In genomic region chr10:76416811-76417210, GRCm38 (mm10) we compare ENCODE assay signal across 11 mouse cellular contexts. TPM values are rescaled to one million over a fixed set of nuclear protein-coding genes. Genes with fewer than 3 reads are reported as not detected.
DNase-seq lines count a peak whose midpoint lies in the region; ATAC-seq and TF ChIP-seq lines count a peak whose summit lies in the region.
"Had no signal": no experiment of that assay in that cellular context is flagged by ENCODE, and none has a peak within 500 bp of the region (broad histone marks: within the 10 kb centered on the region; RNA-seq: fewer than 3 reads in every experiment).

No protein-coding gene starts in this region.

- no peak overlapping the region for H3K4me3 ChIP-seq in cortical plate, adult 2 months (ENCODE audit: insufficient read depth, low read length)
- no peak overlapping the region for H3K4me3 ChIP-seq in heart, embryonic 14.5 days (ENCODE audit: control insufficient read depth in 1 of 2, insufficient read depth in 1 of 2, low read depth in 1 of 2, low read length in 2 of 2)
- no peak overlapping the region for H3K4me3 ChIP-seq in myocyte
- H3K4me3 ChIP-seq in midbrain, embryonic 13.5 days (replicated peaks), result no peak overlapping the region

- TF ChIP-seq CTCF in cortical plate, adult 2 months (IDR thresholded peaks at IDR 0.05; ENCODE audit: extremely low read depth, insufficient read depth, low read length), result no peak

- H3K9ac ChIP-seq in heart, embryonic 14.5 days (ENCODE audit: low read length), result peak overlapping the region; percentile 34; the same call in 1 of the 2 replicates
- no peak overlapping the region for H3K9ac ChIP-seq in midbrain, embryonic 13.5 days (replicated peaks)

- TF ChIP-seq POLR2A in cortical plate, adult 2 months (IDR thresholded peaks at IDR 0.05; ENCODE audit: extremely low read depth, insufficient read depth, low read length), result 0 out of 2 replicates have a peak, but pooled peaks have one; percentile 9
- TF ChIP-seq POLR2A in myocyte (IDR thresholded peaks at IDR 0.05; ENCODE audit: insufficient read length, low read depth), result no peak

- no peak overlapping the region for H3K27ac ChIP-seq in cortical plate, adult 2 months (ENCODE audit: insufficient read depth, low read length)
- H3K27ac ChIP-seq in heart, embryonic 14.5 days (replicated peaks in 1 of 2; ENCODE audit: control insufficient read depth in 1 of 2, insufficient read depth in 1 of 2, low read depth in 2 of 2, low read length in 2 of 2), result peak overlapping the region; percentile 68 to 80
- H3K27ac ChIP-seq in midbrain, embryonic 13.5 days, result no peak overlapping the region

- H3K27me3 ChIP-seq in heart, embryonic 14.5 days (ENCODE audit: control insufficient read depth, insufficient read depth, low read length), result no peaks in the 10 kb centered on the region
- no peaks in the 10 kb centered on the region for H3K27me3 ChIP-seq in myocyte (ENCODE audit: control insufficient read depth, insufficient read depth, insufficient read length)
- H3K27me3 ChIP-seq in midbrain, embryonic 13.5 days, result no peaks in the 10 kb centered on the region

- H3K9me3 ChIP-seq in heart, embryonic 14.5 days (ENCODE audit: control insufficient read depth, low read length), result no peaks in the 10 kb centered on the region
- H3K9me3 ChIP-seq in midbrain, embryonic 13.5 days, result no peaks in the 10 kb centered on the region

- H3K36me3 ChIP-seq in heart, embryonic 14.5 days (ENCODE audit: control insufficient read depth, insufficient read depth, low read length), result peaks cover 97% of the 10 kb centered on the region
- peaks cover 5% of the 10 kb centered on the region for H3K36me3 ChIP-seq in myocyte (ENCODE audit: control insufficient read depth, insufficient read depth)
- peaks cover 95% of the 10 kb centered on the region for H3K36me3 ChIP-seq in midbrain, embryonic 13.5 days

- WGBS in heart, embryonic 14.5 days, result 44% methylated on average over 12 of the region's 12 CpGs
- WGBS in midbrain, embryonic 13.5 days, result 81% methylated on average over 12 of the region's 12 CpGs

- DNase-seq in cerebellum, adult 11 months, result peak; percentile 66
- no peak for DNase-seq in cerebellum, postnatal 4 days (ENCODE audit: low spot score in 2 of 2)
- DNase-seq in retina, embryonic 14.5 days (ENCODE audit: low spot score), result no peak
- no peak for DNase-seq in lung, postnatal 4 days

- ATAC-seq in heart, embryonic 14.5 days (ENCODE audit: insufficient number of reproducible peaks, insufficient read depth, low FRiP score, low read depth), result no peak
- no peak for ATAC-seq in midbrain, embryonic 13.5 days
- ATAC-seq: inflammation-experienced regulatory T-cells, adult 6 months had no signal

- peak overlapping the region; percentile 29; the same call in 1 of the 2 replicates for H3K4me2 ChIP-seq in heart, embryonic 14.5 days (ENCODE audit: low read length)
- H3K4me2 ChIP-seq in myocyte (ENCODE audit: low read depth), result peak overlapping the region; percentile 58
- no peak overlapping the region for H3K4me2 ChIP-seq in midbrain, embryonic 13.5 days (replicated peaks)

- H3ac ChIP-seq in myocyte (ENCODE audit: control insufficient read depth, insufficient read length), result no peak overlapping the region

- H3K4me1 ChIP-seq in cortical plate, adult 2 months (ENCODE audit: control insufficient read depth, insufficient read depth, low read length), result peaks cover 7% of the 10 kb centered on the region
- peaks cover 5 to 6% of the 10 kb centered on the region in 2 experiments; a peak in 2 of 4 replicates for H3K4me1 ChIP-seq in heart, embryonic 14.5 days (ENCODE audit: control insufficient read depth in 2 of 2, insufficient read depth in 2 of 2, low read length in 2 of 2)
- no peaks in the 10 kb centered on the region for H3K4me1 ChIP-seq in midbrain, embryonic 13.5 days (replicated peaks)

- H3K79me2 ChIP-seq in myocyte (ENCODE audit: control insufficient read depth, insufficient read depth), result no peaks in the 10 kb centered on the region

TF ChIP-seq in myocyte, 11 proteins besides CTCF, POLR2A, EP300 and RAD21:
- no peak for TF ChIP-seq MAX (IDR thresholded peaks at IDR 0.05; ENCODE audit: low read depth)
- TF ChIP-seq TCF12 (IDR thresholded peaks at IDR 0.05; ENCODE audit: insufficient read depth, poor library complexity, severe bottlenecking), result peak; percentile 38
- TF ChIP-seq REST (IDR thresholded peaks at IDR 0.05; ENCODE audit: insufficient read depth, insufficient read length), result no peak
- no peak for TF ChIP-seq USF1 (IDR thresholded peaks at IDR 0.05; ENCODE audit: low read depth)
- peak; percentile 78 to 94 (median 79) for TF ChIP-seq MYOD1 (IDR thresholded peaks at IDR 0.05; ENCODE audit: control insufficient read depth in 1 of 3, insufficient read length in 2 of 3, low read depth in 2 of 3)
- no peak for TF ChIP-seq TCF3 (IDR thresholded peaks at IDR 0.05; ENCODE audit: insufficient read length, low read depth)
- TF ChIP-seq POLR2AphosphoS2 (IDR thresholded peaks at IDR 0.05; ENCODE audit: insufficient read length, low read depth), result no peak
- peak; percentile 55 to 95 (median 92) for TF ChIP-seq MYOG (IDR thresholded peaks at IDR 0.05; ENCODE audit: control insufficient read depth in 1 of 3, insufficient read depth in 1 of 3, insufficient read length in 2 of 3, low read depth in 2 of 3)

RNA-seq across cellular contexts. Expression of gene AC141477.1, which starts 23.4 kb away (rescaled TPM):
- polyA plus RNA-seq in cortical plate, adult 2 months (2012; rRNA removed), result not detected in 2 replicates
- polyA plus RNA-seq in heart, embryonic 14.5 days (2014; fragmentation: Nextera tagmentation; extraction: Ambion mirVana), result not detected in 2 replicates
- polyA plus RNA-seq in myocyte (2012; fragmentation: generic; extraction: Trizol), result not detected
- not detected in 2 replicates for polyA plus RNA-seq in midbrain, embryonic 13.5 days (2015; fragmentation: Nextera tagmentation; extraction: Ambion mirVana)
- polyA plus RNA-seq: limb, embryonic 14.5 days; urinary bladder, adult 2 months had no signal

RNA-seq across cellular contexts. Expression of gene Pcnt, which starts 25.8 kb away (rescaled TPM):
- 25.2 and 29.3 TPM in 2 replicates for polyA plus RNA-seq in cortical plate, adult 2 months (2012; rRNA removed)
- 11.8 and 13.1 TPM in 2 replicates for polyA plus RNA-seq in heart, embryonic 14.5 days (2014; fragmentation: Nextera tagmentation; extraction: Ambion mirVana)
- 11.5 TPM for polyA plus RNA-seq in myocyte (2012; fragmentation: generic; extraction: Trizol)
- polyA plus RNA-seq in midbrain, embryonic 13.5 days (2015; fragmentation: Nextera tagmentation; extraction: Ambion mirVana), result 9.7 and 11.4 TPM in 2 replicates

RNA-seq across cellular contexts. Expression of gene 2610028H24Rik, which starts 32.1 kb away (rescaled TPM):
- polyA plus RNA-seq in cortical plate, adult 2 months (2012; rRNA removed), result 0.23 TPM in 1 of 2 replicates, not detected in the other
- polyA plus RNA-seq in heart, embryonic 14.5 days (2014; fragmentation: Nextera tagmentation; extraction: Ambion mirVana), result not detected in 2 replicates
- polyA plus RNA-seq in myocyte (2012; fragmentation: generic; extraction: Trizol), result not detected
- polyA plus RNA-seq in midbrain, embryonic 13.5 days (2015; fragmentation: Nextera tagmentation; extraction: Ambion mirVana), result not detected in 2 replicates
- polyA plus RNA-seq: inflammation-experienced regulatory T-cells, adult 6 months; limb, embryonic 14.5 days; urinary bladder, adult 2 months had no signal

RNA-seq across cellular contexts. Expression of gene Mcm3ap, which starts 51.9 kb away (rescaled TPM):
- polyA plus RNA-seq in cortical plate, adult 2 months (2012; rRNA removed), result 56.0 and 59.4 TPM in 2 replicates
- 41.3 and 46.8 TPM in 2 replicates for polyA plus RNA-seq in heart, embryonic 14.5 days (2014; fragmentation: Nextera tagmentation; extraction: Ambion mirVana)
- 28.9 TPM for polyA plus RNA-seq in myocyte (2012; fragmentation: generic; extraction: Trizol)
- 75.1 and 75.6 TPM in 2 replicates for polyA plus RNA-seq in midbrain, embryonic 13.5 days (2015; fragmentation: Nextera tagmentation; extraction: Ambion mirVana)

RNA-seq across cellular contexts. Expression of gene Ybey, which starts 52.1 kb away (rescaled TPM):
- 3.6 and 3.8 TPM in 2 replicates for polyA plus RNA-seq in cortical plate, adult 2 months (2012; rRNA removed)
- 3.7 and 5.0 TPM in 2 replicates for polyA plus RNA-seq in heart, embryonic 14.5 days (2014; fragmentation: Nextera tagmentation; extraction: Ambion mirVana)
- 2.0 TPM for polyA plus RNA-seq in myocyte (2012; fragmentation: generic; extraction: Trizol)
- 7.8 and 8.1 TPM in 2 replicates for polyA plus RNA-seq in midbrain, embryonic 13.5 days (2015; fragmentation: Nextera tagmentation; extraction: Ambion mirVana)

Comparison
In these comparisons a context has a peak if more than half of its experiments do, and no peak if none do; other contexts are left out.
1. H3K27ac ChIP-seq: peak in heart, embryonic 14.5 days (2 of 2); none in cortical plate, adult 2 months (single experiment) and midbrain, embryonic 13.5 days (single experiment).